Mouse (Mus musculus) intestine, embryonic 15.5 days (tissue): ENCODE measurements around the gene Prmt3. TPM values are rescaled to one million over a fixed set of nuclear protein-coding genes. Genes with fewer than 3 reads are reported as not detected.
A peak's percentile ranks its signal among the peaks of the same experiment; 100 is the strongest.

Source experiments
- ATAC-seq: fragments of 200-750 bp; cut with Nextera tagmentation; 2 replicates; pipeline ENCODE4 v1.8.0; 2017; ENCODE audit warnings: moderate TSS enrichment, moderate library complexity
- H3K27ac ChIP-seq: fragments of 300-500 bp; sonication (generic); 2 replicates; pipeline ENCODE4 v1.5.1; 2015; ENCODE audit warnings: mild to moderate bottlenecking, inconsistent platforms
- H3K27me3 ChIP-seq: fragments of 300-500 bp; sonication (generic); replicated peaks from 2 replicates; pipeline ENCODE4 v1.6.1; 2015; ENCODE audit warnings: inconsistent platforms
- H3K36me3 ChIP-seq: fragments of 300-500 bp; sonication (generic); 2 replicates; pipeline ENCODE4 v1.6.1; 2015; ENCODE audit warnings: inconsistent platforms
- H3K4me1 ChIP-seq: fragments of 300-500 bp; sonication (generic); replicated peaks from 2 replicates; pipeline ENCODE4 v1.6.1; 2015; ENCODE audit warnings: inconsistent platforms
- H3K4me2 ChIP-seq: fragments of 300-500 bp; sonication (generic); replicated peaks from 2 replicates; pipeline ENCODE4 v1.6.1; 2015; ENCODE audit warnings: mild to moderate bottlenecking, inconsistent platforms
- H3K4me3 ChIP-seq: fragments of 300-500 bp; sonication (generic); replicated peaks from 2 replicates; pipeline ENCODE4 v1.5.1; 2015; ENCODE audit warnings: inconsistent platforms
- H3K9ac ChIP-seq: fragments of 300-500 bp; sonication (generic); 2 replicates; pipeline ENCODE4 v1.6.1; 2015; ENCODE audit warnings: inconsistent platforms
- H3K9me3 ChIP-seq: fragments of 300-500 bp; sonication (generic); 2 replicates; pipeline ENCODE4 v1.6.1; 2016; ENCODE audit warnings: inconsistent platforms
- WGBS: fragments of 180-500 bp; shearing (Covaris S2); methylation state at CpG from one replicate; pipeline ENCODE4 v1.1.7; 2015; 5-methylcytosine and 5-hydroxymethylcytosine counted together
- polyA plus RNA-seq: library from polyadenylated mRNA; unstranded; fragments of >200 nt; fragmentation: Nextera tagmentation; extraction: Ambion mirVana; gene quantifications from 2 replicates; pipeline ENCODE4 v1.2.1, GENCODE M21; 2015

The Prmt3 gene
- polyA plus RNA-seq, 1 experiment from 2014 or later = 52.5 TPM

DNA sequence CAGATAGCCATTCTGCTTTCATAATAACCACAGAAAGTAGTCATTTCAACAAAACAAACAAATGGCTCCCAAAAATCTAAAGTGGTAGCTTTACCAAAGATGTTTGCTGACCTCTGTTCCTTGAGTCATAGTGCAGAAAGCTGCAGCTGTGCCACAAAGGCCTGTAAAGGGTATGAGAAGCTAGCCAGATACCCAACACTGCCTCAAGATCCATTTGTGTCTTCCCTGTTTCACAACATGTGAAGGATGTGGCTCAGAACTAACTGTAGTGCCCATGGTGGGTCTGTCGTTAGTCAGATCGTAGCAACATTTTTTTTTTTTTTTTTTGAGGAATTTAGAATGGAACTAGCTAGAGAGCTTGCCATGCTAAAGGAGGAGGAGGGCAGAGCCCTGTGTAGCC is 46.4 kb downstream of the Prmt3 start:
- no peaks in the 10 kb centered on the region for H3K27me3 ChIP-seq
- no peak for ATAC-seq
- H3K4me2 ChIP-seq = no peak overlapping the region
- 91% methylated on average over 2 of the region's 2 CpGs for WGBS
- no peaks in the 10 kb centered on the region for H3K4me1 ChIP-seq
- no peaks in the 10 kb centered on the region for H3K9me3 ChIP-seq
- H3K9ac ChIP-seq = no peak overlapping the region
- H3K36me3 ChIP-seq = peaks cover 5% of the 10 kb centered on the region; the same call in 1 of the 2 replicates
- no peak overlapping the region for H3K4me3 ChIP-seq
- no peak overlapping the region for H3K27ac ChIP-seq

- ATAC-seq = no peak
- Histone ChIP-seq H3K36me3 (peaks cover 5% of the 10 kb centered on the region; the same call in 1 of the 2 replicates), H3K9me3 (no peaks in the 10 kb centered on the region), H3K27ac (no peak overlapping the region), H3K4me3 (no peak overlapping the region), H3K4me2 (no peak overlapping the region), H3K4me1 (no peaks in the 10 kb centered on the region), H3K27me3 (no peaks in the 10 kb centered on the region), H3K9ac (no peak overlapping the region)
- WGBS = 86% methylated on average over 3 of the region's 3 CpGs
Observed at GRCm38 (mm10) chr7:49825492-49825891, 47.3 kb downstream of the Prmt3 start.

GRCm38 (mm10) chr7:49827920-49828319 is 49.8 kb downstream of the Prmt3 start:
- Histone ChIP-seq H3K27ac (no peak overlapping the region), H3K4me3 (no peak overlapping the region), H3K9ac (no peak overlapping the region), H3K36me3 (peaks cover 9% of the 10 kb centered on the region; the same call in 1 of the 2 replicates), H3K4me1 (no peaks in the 10 kb centered on the region), H3K9me3 (no peaks in the 10 kb centered on the region), H3K4me2 (no peak overlapping the region), H3K27me3 (no peaks in the 10 kb centered on the region)
- no peak for ATAC-seq
- 84% methylated on average over 1 of the region's 1 CpGs for WGBS

GRCm38 (mm10) chr7:49842366-49843282 is 64.5 kb downstream of the Prmt3 start:
- Histone ChIP-seq H3K4me3 (no peak overlapping the region), H3K4me1 (no peaks in the 10 kb centered on the region; the same call in 1 of the 2 replicates), H3K4me2 (no peak overlapping the region), H3K9ac (no peak overlapping the region), H3K27me3 (no peaks in the 10 kb centered on the region), H3K27ac (no peak overlapping the region; the same call in 1 of the 2 replicates), H3K36me3 (0 out of 2 replicates have a peak, but pooled peaks cover 4% of the 10 kb centered on the region), H3K9me3 (no peaks in the 10 kb centered on the region)
- ATAC-seq = peak; percentile 68
- WGBS = 43% methylated on average over 11 of the region's 11 CpGs

DNA sequence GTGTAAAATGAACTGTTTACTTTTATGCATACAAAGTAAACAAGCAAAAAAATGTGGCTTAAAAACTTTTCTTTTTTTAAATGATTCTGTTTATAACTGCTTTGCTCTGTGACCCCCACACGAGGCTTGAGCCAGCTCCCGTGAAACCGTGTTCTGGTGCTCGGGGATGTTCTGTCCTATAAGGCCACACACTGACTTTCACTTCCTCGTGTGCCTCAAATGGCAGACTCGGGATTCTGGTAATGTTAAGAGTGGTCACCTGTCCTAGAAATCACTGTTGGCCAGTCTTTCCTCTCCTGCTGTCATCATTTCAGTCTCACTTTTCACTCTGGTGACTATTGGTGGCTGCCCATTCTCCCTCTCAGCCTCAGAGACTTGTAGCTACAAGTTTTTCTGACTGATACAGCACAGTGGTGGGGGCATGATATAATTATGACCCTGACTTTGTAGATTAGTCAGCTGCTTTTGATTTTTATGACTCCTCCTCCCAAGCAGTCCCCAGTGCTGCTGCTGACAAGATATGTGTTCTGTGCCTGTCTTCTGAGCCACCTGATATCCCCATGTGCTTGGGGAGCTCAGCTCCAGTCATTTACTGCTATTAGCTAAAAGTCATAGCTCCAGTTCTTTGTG is 65.3 kb downstream of the Prmt3 start:
- H3K4me1 ChIP-seq = no peaks in the 10 kb centered on the region; the same call in 1 of the 2 replicates
- peak; percentile 34; the same call in 1 of the 2 replicates for ATAC-seq
- no peaks in the 10 kb centered on the region for H3K9me3 ChIP-seq
- no peak overlapping the region for H3K4me2 ChIP-seq
- H3K27me3 ChIP-seq = no peaks in the 10 kb centered on the region
- H3K36me3 ChIP-seq = 0 out of 2 replicates have a peak, but pooled peaks cover 4% of the 10 kb centered on the region
- no peak overlapping the region for H3K4me3 ChIP-seq
- WGBS = 44% methylated on average over 6 of the region's 6 CpGs
- no peak overlapping the region for H3K9ac ChIP-seq
- no peak overlapping the region for H3K27ac ChIP-seq

DNA sequence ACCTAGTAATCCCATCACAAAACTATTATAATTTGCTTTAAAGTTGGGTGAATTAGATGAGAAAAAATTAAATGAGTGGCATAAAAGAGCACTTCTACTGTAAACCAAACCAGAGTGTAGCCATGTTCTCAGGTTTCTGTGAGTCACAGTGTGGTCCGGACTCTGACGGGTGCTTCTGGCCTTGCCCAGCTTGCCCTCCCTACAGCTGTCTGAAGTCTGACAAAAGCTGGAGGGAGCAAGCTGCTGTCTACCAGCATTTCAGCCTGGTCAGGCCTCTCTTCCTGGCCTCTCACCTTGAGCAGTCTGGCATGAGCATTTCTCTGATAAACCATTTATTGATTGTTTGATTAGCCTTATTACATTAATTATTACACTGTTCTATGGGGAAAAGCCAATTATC is 69.8 kb downstream of the Prmt3 start:
- Histone ChIP-seq H3K9ac (no peak overlapping the region), H3K27me3 (no peaks in the 10 kb centered on the region), H3K4me1 (no peaks in the 10 kb centered on the region), H3K4me3 (no peak overlapping the region), H3K27ac (no peak overlapping the region), H3K4me2 (no peak overlapping the region), H3K36me3 (no peaks in the 10 kb centered on the region), H3K9me3 (no peaks in the 10 kb centered on the region)
- no peak for ATAC-seq
- WGBS = 68% methylated on average over 2 of the region's 2 CpGs

DNA sequence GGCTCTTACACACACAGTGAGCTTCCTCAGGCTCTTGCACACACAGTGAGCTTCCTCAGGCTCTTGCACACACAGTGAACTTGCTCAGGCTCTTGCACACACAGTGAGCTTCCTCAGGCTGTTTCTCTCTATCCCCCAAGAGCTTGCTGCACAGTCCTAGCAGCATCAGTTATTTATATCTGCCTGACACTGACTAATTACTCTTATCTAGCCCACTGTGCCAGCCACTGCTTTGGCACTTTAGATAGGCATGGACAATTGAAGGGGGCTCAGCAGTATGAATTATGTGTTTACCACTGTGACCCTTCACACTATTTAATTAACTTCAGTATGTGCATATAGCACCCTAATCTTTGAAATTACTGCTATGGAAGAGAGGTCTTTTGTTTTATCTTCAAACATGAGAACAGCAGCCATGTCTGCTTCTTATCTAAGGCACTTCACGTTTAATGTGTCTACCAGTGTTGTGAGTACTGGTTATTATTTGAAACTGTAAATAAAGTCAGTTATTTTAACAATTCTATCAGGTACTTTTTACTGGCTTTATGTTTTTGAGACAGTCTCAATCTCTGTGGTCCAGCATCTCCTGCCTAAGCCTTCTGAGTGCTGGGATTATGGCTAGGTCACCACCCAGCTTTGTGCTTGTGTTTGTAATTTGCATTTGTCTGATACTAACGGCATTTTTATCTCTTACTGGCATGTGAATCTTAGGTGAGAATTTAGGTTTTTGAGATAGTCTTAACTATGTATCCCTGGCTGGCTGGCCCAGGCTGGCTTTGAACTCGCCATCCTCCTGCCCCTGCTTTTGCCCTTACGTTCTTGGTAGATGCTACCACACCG is 75.4 kb downstream of the Prmt3 start:
- Histone ChIP-seq H3K9me3 (no peaks in the 10 kb centered on the region), H3K9ac (no peak overlapping the region), H3K27ac (no peak overlapping the region), H3K4me1 (no peaks in the 10 kb centered on the region), H3K4me2 (no peak overlapping the region), H3K27me3 (no peaks in the 10 kb centered on the region), H3K36me3 (0 out of 2 replicates have a peak, but pooled peaks cover 2% of the 10 kb centered on the region), H3K4me3 (no peak overlapping the region)
- no peak for ATAC-seq
- 85% methylated on average over 5 of the region's 5 CpGs for WGBS

DNA sequence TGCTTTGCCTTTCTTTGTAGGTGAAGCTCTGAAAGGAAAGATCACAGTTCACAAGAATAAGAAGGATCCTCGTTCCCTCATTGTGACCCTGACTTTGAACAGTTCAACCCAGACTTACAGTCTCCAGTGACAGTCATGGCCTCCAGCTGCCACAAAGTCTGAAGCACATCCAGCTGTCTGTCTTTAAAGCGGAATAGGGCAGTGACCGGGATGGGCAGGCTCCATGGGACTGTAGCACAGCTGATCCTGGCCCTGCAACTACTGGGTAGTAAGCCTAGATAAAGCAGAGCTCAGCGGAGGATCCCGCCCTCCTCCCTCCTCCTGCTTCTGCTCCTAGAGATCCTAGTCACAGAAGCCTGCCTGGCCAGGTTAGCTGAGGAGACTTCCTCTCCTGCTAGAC is 79.2 kb downstream of the Prmt3 start:
- Histone ChIP-seq H3K27me3 (no peaks in the 10 kb centered on the region), H3K4me1 (no peaks in the 10 kb centered on the region), H3K27ac (no peak overlapping the region), H3K9me3 (no peaks in the 10 kb centered on the region), H3K9ac (no peak overlapping the region), H3K36me3 (0 out of 2 replicates have a peak, but pooled peaks cover 2% of the 10 kb centered on the region), H3K4me2 (no peak overlapping the region), H3K4me3 (no peak overlapping the region)
- no peak for ATAC-seq
- 73% methylated on average over 5 of the region's 5 CpGs for WGBS

- H3K9me3 ChIP-seq = no peaks in the 10 kb centered on the region
- 77% methylated on average over 3 of the region's 3 CpGs for WGBS
- ATAC-seq = no peak
- H3K4me1 ChIP-seq = no peaks in the 10 kb centered on the region
- H3K36me3 ChIP-seq = 0 out of 2 replicates have a peak, but pooled peaks cover 2% of the 10 kb centered on the region
- no peak overlapping the region for H3K4me2 ChIP-seq
- no peak overlapping the region for H3K27ac ChIP-seq
- no peak overlapping the region for H3K9ac ChIP-seq
- H3K4me3 ChIP-seq = no peak overlapping the region
- H3K27me3 ChIP-seq = no peaks in the 10 kb centered on the region
Observed at GRCm38 (mm10) chr7:49858257-49858656, 80.1 kb downstream of the Prmt3 start.

DNA sequence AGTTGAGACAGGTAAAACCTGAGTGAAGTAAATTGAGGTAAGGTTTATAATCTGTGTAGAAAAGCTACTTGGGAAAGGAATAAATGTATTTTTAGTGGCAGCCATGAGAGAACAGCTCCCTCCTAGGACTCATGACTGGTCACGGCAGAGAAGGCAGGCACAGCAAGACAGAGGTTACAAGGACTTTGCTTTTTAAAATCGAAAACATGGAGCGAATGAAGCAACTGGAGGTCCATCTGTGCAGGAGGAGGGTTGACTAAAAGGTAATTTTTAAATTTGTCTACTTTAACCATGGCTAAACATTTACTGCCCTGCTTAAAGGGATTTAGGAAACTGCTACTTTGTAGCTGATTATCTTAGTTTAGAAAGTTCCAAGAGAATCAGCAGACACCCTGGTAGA is 81.7 kb downstream of the Prmt3 start:
- Histone ChIP-seq H3K4me2 (no peak overlapping the region), H3K9me3 (no peaks in the 10 kb centered on the region), H3K27me3 (no peaks in the 10 kb centered on the region), H3K4me3 (no peak overlapping the region), H3K27ac (no peak overlapping the region), H3K4me1 (no peaks in the 10 kb centered on the region), H3K36me3 (0 out of 2 replicates have a peak, but pooled peaks cover 2% of the 10 kb centered on the region), H3K9ac (no peak overlapping the region)
- 94% methylated on average over 3 of the region's 3 CpGs for WGBS
- ATAC-seq = no peak

- Histone ChIP-seq H3K4me2 (no peak overlapping the region), H3K27me3 (no peaks in the 10 kb centered on the region), H3K4me1 (no peaks in the 10 kb centered on the region), H3K27ac (no peak overlapping the region), H3K36me3 (0 out of 2 replicates have a peak, but pooled peaks cover 2% of the 10 kb centered on the region), H3K4me3 (no peak overlapping the region), H3K9ac (no peak overlapping the region), H3K9me3 (no peaks in the 10 kb centered on the region)
- ATAC-seq = no peak
- WGBS = 94% methylated on average over 2 of the region's 2 CpGs
Observed at GRCm38 (mm10) chr7:49861196-49861595, 83.0 kb downstream of the Prmt3 start.

- no peak for ATAC-seq
- Histone ChIP-seq H3K4me3 (no peak overlapping the region), H3K9me3 (no peaks in the 10 kb centered on the region), H3K4me2 (no peak overlapping the region), H3K27ac (no peak overlapping the region), H3K27me3 (no peaks in the 10 kb centered on the region), H3K9ac (no peak overlapping the region), H3K4me1 (no peaks in the 10 kb centered on the region), H3K36me3 (no peaks in the 10 kb centered on the region)
- 70% methylated on average over 3 of the region's 3 CpGs for WGBS
Observed at GRCm38 (mm10) chr7:49863753-49864152, 85.6 kb downstream of the Prmt3 start.
